In genomic region chr6:24664867-24665458, GRCm38 (mm10) we compare ENCODE assay signal across 8 mouse cellular contexts. TPM values are rescaled to one million over a fixed set of nuclear protein-coding genes. Genes with fewer than 3 reads are reported as not detected.
DNase-seq lines count a peak whose midpoint lies in the region; ATAC-seq and TF ChIP-seq lines count a peak whose summit lies in the region.

Wasl (minus strand) TSS chr6:24665009.

- no peaks in the 10 kb centered on the region for H3K9me3 ChIP-seq in embryonic facial prominence, embryonic 15.5 days (replicated peaks)
- H3K9me3 ChIP-seq in limb, embryonic 14.5 days (ENCODE audit: control insufficient read depth, low read length), result no peaks in the 10 kb centered on the region
- H3K9me3 ChIP-seq in midbrain, postnatal 0 days (ENCODE audit: low read length), result no peaks in the 10 kb centered on the region

- no peak for TF ChIP-seq CTCF in bone marrow, adult 2 months (IDR thresholded peaks at IDR 0.05; ENCODE audit: control insufficient read depth, insufficient read depth, low read length)
- peak; percentile 56 for TF ChIP-seq CTCF in midbrain, postnatal 0 days (IDR thresholded peaks at IDR 0.05)

- TF ChIP-seq POLR2A in bone marrow, adult 2 months (IDR thresholded peaks at IDR 0.05; ENCODE audit: borderline replicate concordance, control insufficient read depth, low read depth, low read length), result peak; percentile 49; the same call in 1 of the 2 replicates
- TF ChIP-seq POLR2A in limb, embryonic 14.5 days (IDR thresholded peaks at IDR 0.05; ENCODE audit: borderline replicate concordance, extremely low read depth, insufficient read depth, insufficient read length), result peak; percentile 74; the same call in 1 of the 2 replicates

- no peaks in the 10 kb centered on the region for H3K36me3 ChIP-seq in embryonic facial prominence, embryonic 15.5 days
- no peaks in the 10 kb centered on the region for H3K36me3 ChIP-seq in limb, embryonic 14.5 days (ENCODE audit: control insufficient read depth, insufficient read depth, low read length)
- H3K36me3 ChIP-seq in midbrain, postnatal 0 days (ENCODE audit: insufficient read depth, low read length), result no peaks in the 10 kb centered on the region

- ATAC-seq in embryonic facial prominence, embryonic 15.5 days (ENCODE audit: insufficient number of reproducible peaks, low FRiP score, low TSS enrichment, low read depth), result peak; percentile 99
- peak; percentile 98 for ATAC-seq in limb, embryonic 14.5 days (ENCODE audit: low FRiP score, low read depth)
- ATAC-seq in midbrain, postnatal 0 days (ENCODE audit: low FRiP score), result peak; percentile 99

- peak within 1 kb of the TSS; percentile 82 for H3K4me3 ChIP-seq in bone marrow, adult 2 months (replicated peaks; ENCODE audit: control insufficient read depth, low read depth, low read length)
- peak within 1 kb of the TSS; percentile 96 for H3K4me3 ChIP-seq in embryonic facial prominence, embryonic 15.5 days (replicated peaks)
- peak within 1 kb of the TSS; percentile 97 for H3K4me3 ChIP-seq in limb, embryonic 14.5 days (replicated peaks; ENCODE audit: low read length)
- H3K4me3 ChIP-seq in midbrain, postnatal 0 days (ENCODE audit: low read depth, low read length), result peak within 1 kb of the TSS; percentile 97

- peak within 1 kb of the TSS; percentile 90 for H3K9ac ChIP-seq in embryonic facial prominence, embryonic 15.5 days
- peak within 1 kb of the TSS; percentile 94 for H3K9ac ChIP-seq in limb, embryonic 14.5 days (ENCODE audit: low read depth, low read length, severe bottlenecking)
- peak within 1 kb of the TSS; percentile 91 for H3K9ac ChIP-seq in midbrain, postnatal 0 days (replicated peaks; ENCODE audit: low read length, poor library complexity, severe bottlenecking)

- no peaks in the 10 kb centered on the region; the same call in 1 of the 2 replicates for H3K4me1 ChIP-seq in bone marrow, adult 2 months (ENCODE audit: control insufficient read depth, insufficient read depth, low read length)
- no peaks in the 10 kb centered on the region; the same call in 1 of the 2 replicates for H3K4me1 ChIP-seq in embryonic facial prominence, embryonic 15.5 days
- peaks cover 10% of the 10 kb centered on the region for H3K4me1 ChIP-seq in limb, embryonic 14.5 days (ENCODE audit: control insufficient read depth, insufficient read depth, low read length)
- H3K4me1 ChIP-seq in midbrain, postnatal 0 days (ENCODE audit: insufficient read depth, low read length), result peaks cover 12% of the 10 kb centered on the region; the same call in 1 of the 2 replicates

- H3K27ac ChIP-seq in bone marrow, adult 2 months (ENCODE audit: control insufficient read depth, insufficient read depth, low read depth, low read length, poor library complexity), result peak within 1 kb of the TSS; percentile 91
- H3K27ac ChIP-seq in embryonic facial prominence, embryonic 15.5 days (replicated peaks), result peak within 1 kb of the TSS; percentile 97
- peak within 1 kb of the TSS; percentile 98 for H3K27ac ChIP-seq in limb, embryonic 14.5 days (replicated peaks; ENCODE audit: low read depth, low read length)
- H3K27ac ChIP-seq in midbrain, postnatal 0 days (ENCODE audit: low read depth, low read length), result peak within 1 kb of the TSS; percentile 94

- peak; percentile 97 for DNase-seq in 416B (ENCODE audit: low read depth)
- DNase-seq in heart, adult 8-10 months (ENCODE audit: low spot score), result peak; percentile 98
- DNase-seq in kidney, adult 9 months, result peak; percentile 98
- DNase-seq in limb, embryonic 14.5 days (ENCODE audit: low spot score), result peak; percentile 96
- DNase-seq in midbrain, postnatal 0 days (ENCODE audit: low spot score), result peak; percentile 98
- peak; percentile 94 to 96 for DNase-seq in spleen, postnatal 14 days (ENCODE audit: low spot score in 2 of 2)

- WGBS in bone marrow, adult 2 months, result under 1% methylated on average over 62 of the region's 63 CpGs
- WGBS in embryonic facial prominence, embryonic 15.5 days, result under 1% methylated on average over 63 of the region's 63 CpGs
- under 1% methylated on average over 58 of the region's 63 CpGs for WGBS in limb, embryonic 14.5 days
- 1% methylated on average over 46 of the region's 63 CpGs for WGBS in midbrain, postnatal 0 days

- H3K27me3 ChIP-seq in embryonic facial prominence, embryonic 15.5 days, result no peaks in the 10 kb centered on the region
- H3K27me3 ChIP-seq in limb, embryonic 14.5 days (ENCODE audit: control insufficient read depth, insufficient read depth, low read length), result no peaks in the 10 kb centered on the region
- no peaks in the 10 kb centered on the region for H3K27me3 ChIP-seq in midbrain, postnatal 0 days (ENCODE audit: insufficient read depth, low read length)

- peak within 1 kb of the TSS; percentile 63 for H3K4me2 ChIP-seq in embryonic facial prominence, embryonic 15.5 days (replicated peaks)
- H3K4me2 ChIP-seq in limb, embryonic 14.5 days (replicated peaks; ENCODE audit: low read depth, low read length, severe bottlenecking), result peak within 1 kb of the TSS; percentile 62
- peak within 1 kb of the TSS; percentile 93 for H3K4me2 ChIP-seq in midbrain, postnatal 0 days (ENCODE audit: low read depth, low read length, poor library complexity, severe bottlenecking)

RNA-seq across cellular contexts. Expression of gene Wasl, which starts in this region (rescaled TPM):
- polyA plus RNA-seq in bone marrow, adult 2 months (2011; ENCODE audit: insufficient read depth, insufficient read length, low replicate concordance, missing spikeins), result 4.0 and 14.5 TPM in 2 replicates
- polyA plus RNA-seq in embryonic facial prominence, embryonic 15.5 days (2015; fragmentation: Nextera tagmentation; extraction: Ambion mirVana), result 67.5 and 76.6 TPM in 2 replicates
- total RNA-seq in heart, adult 8-10 months (2022), result 10 to 100 TPM; 23.5 to 27.0 (median 25.3) TPM
- polyA plus RNA-seq in limb, embryonic 14.5 days (2012; rRNA removed), result 30.8 and 34.8 TPM in 2 replicates
- 57.6 and 70.2 TPM in 2 replicates for polyA plus RNA-seq in limb, embryonic 14.5 days (2014; fragmentation: Nextera tagmentation; extraction: Ambion mirVana)
- total RNA-seq in midbrain, postnatal 0 days (2014; rRNA removed), result 21.4 and 26.2 TPM in 2 replicates
- 46.8 and 55.2 TPM in 2 replicates for polyA plus RNA-seq in midbrain, postnatal 0 days (2015; fragmentation: Nextera tagmentation; extraction: Ambion mirVana)

Comparison
In these comparisons a context has a peak if more than half of its experiments do, and no peak if none do; other contexts are left out.
1. Peak in every context shown above with its lines: DNase-seq, ATAC-seq, H3K4me3 ChIP-seq and H3K27ac ChIP-seq.